Mouse (Mus musculus): Measurements from ENCODE around the gene Krtap10-4. TPM values are rescaled to one million over a fixed set of nuclear protein-coding genes. Genes with fewer than 3 reads are reported as not detected.
A peak's percentile ranks its signal among the peaks of the same experiment; 100 is the strongest.

Gene Krtap10-4
- not detected in 2 replicates for polyA plus RNA-seq (2016; fragmentation: Nextera tagmentation; extraction: Ambion mirVana)

DNA sequence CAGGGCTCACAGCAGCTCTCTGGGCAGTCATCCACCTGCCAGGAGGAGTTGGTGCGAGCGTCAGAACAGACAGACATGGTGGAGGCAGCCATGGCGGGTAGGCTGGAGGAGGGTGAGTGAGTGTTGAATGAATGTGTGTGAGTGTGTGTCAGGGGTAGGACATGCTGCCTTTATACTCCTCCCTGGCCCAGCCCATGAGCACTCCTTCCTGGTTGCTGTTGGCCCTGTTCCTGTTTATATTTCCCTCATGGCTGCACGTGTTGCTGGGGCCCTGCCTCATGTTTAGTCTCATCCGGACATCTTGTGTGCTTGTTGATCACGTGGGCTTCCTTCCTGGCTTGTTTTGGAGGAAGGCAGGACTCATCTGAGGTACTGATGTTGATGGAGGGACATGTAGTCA is at the start of gene Krtap10-4:
Gene Krtap10-4, minus strand, starts transcription at position 145 of the 400 bp plus-strand sequence.
- no peak for ATAC-seq
- no peaks in the 10 kb centered on the region for H3K4me1 ChIP-seq
- WGBS (ENCODE audit: insufficient replicate concordance), result 47% methylated on average over 6 of the region's 6 CpGs
- H3K27ac ChIP-seq, result no peak within 1 kb of the TSS
- H3K9ac ChIP-seq, result no peak within 1 kb of the TSS
- H3K36me3 ChIP-seq, result no peaks in the 10 kb centered on the region
- H3K27me3 ChIP-seq (replicated peaks), result no peaks in the 10 kb centered on the region
- no peak within 1 kb of the TSS for H3K4me3 ChIP-seq
- no peak within 1 kb of the TSS for H3K4me2 ChIP-seq
- no peaks in the 10 kb centered on the region for H3K9me3 ChIP-seq (replicated peaks)

DNA sequence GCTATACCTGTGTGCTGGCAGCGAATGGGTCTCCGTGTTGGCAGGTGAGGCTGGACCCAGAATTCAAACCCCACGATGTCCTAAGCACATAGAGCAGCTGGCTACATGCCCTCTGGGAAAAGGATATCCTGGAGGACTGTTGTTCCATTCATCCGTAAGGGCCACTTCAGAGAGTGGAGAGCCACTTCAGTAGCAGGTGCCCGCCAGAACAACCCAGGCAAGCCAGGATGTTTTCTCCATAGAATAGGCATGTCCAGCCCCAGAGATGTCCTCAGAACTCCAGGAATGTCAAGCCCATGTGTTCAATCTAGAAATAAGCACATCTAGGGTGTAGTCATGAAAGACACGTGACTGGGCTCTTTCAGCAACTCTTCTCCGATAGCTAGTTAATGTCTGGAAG is 42.8 kb upstream of the Krtap10-4 start:
- Histone ChIP-seq H3K4me2 (no peak overlapping the region), H3K9me3 (replicated peaks) (no peaks in the 10 kb centered on the region), H3K4me3 (no peak overlapping the region), H3K27me3 (replicated peaks) (no peaks in the 10 kb centered on the region), H3K9ac (no peak overlapping the region), H3K4me1 (0 out of 2 replicates have a peak, but pooled peaks cover 4% of the 10 kb centered on the region), H3K36me3 (no peaks in the 10 kb centered on the region), H3K27ac (no peak overlapping the region)
- WGBS (ENCODE audit: insufficient replicate concordance), result 71% methylated on average over 7 of the region's 7 CpGs
- no peak for ATAC-seq

DNA sequence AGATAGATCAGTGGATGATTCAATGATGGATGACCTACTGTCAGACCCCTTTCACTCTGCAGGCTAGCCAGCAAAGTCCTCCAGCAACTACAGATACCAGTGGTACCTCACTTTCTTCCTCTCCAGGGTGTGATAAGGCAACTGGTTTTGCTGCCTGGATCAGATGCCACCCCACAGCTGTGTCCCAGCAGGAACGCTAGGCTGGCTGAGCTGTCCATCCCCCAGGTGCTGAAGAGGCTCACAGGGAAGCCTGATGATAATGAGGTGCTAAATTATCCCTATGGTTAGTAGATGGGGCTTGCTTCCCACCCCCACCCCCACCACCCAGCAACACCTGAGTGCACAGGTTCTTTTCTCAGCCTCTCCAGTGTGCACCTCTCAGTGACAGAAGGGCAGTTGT is 40.7 kb upstream of the Krtap10-4 start:
- Histone ChIP-seq H3K4me2 (no peak overlapping the region), H3K9me3 (replicated peaks) (no peaks in the 10 kb centered on the region), H3K27me3 (replicated peaks) (peaks cover 5% of the 10 kb centered on the region; the same call in 1 of the 2 replicates), H3K4me3 (no peak overlapping the region), H3K27ac (no peak overlapping the region), H3K4me1 (0 out of 2 replicates have a peak, but pooled peaks cover 7% of the 10 kb centered on the region), H3K9ac (no peak overlapping the region), H3K36me3 (no peaks in the 10 kb centered on the region)
- no peak for ATAC-seq
- 11% methylated on average over 1 of the region's 1 CpGs for WGBS (ENCODE audit: insufficient replicate concordance)

DNA sequence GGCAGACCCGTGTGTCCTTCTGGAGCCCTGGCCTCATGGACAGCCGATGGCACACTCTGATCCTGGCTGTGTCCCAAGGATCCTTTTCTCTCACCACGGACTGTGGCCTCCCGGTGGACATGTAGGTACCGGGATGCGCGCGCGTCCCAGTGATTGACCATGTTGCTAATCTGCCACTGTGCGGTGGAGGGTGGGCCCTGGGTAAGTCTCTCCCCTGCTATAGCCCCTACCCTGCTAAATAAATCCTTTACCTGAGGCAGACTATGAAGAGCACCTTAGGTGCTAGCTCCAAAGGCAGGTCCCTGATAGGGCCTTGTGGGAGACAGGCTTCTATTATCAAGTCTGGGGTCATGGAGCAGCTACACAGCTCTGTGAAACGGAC is 37.9 kb upstream of the Krtap10-4 start:
- Histone ChIP-seq H3K9me3 (replicated peaks) (no peaks in the 10 kb centered on the region), H3K36me3 (no peaks in the 10 kb centered on the region), H3K4me1 (0 out of 2 replicates have a peak, but pooled peaks cover 7% of the 10 kb centered on the region), H3K4me2 (peak overlapping the region; percentile 49), H3K27ac (no peak overlapping the region), H3K4me3 (peak overlapping the region; percentile 20), H3K27me3 (replicated peaks) (peaks cover 14% of the 10 kb centered on the region; the same call in 1 of the 2 replicates), H3K9ac (no peak overlapping the region)
- 23% methylated on average over 11 of the region's 11 CpGs for WGBS (ENCODE audit: insufficient replicate concordance)
- ATAC-seq, result 0 out of 2 replicates have a peak, but pooled peaks have one; percentile 10

DNA sequence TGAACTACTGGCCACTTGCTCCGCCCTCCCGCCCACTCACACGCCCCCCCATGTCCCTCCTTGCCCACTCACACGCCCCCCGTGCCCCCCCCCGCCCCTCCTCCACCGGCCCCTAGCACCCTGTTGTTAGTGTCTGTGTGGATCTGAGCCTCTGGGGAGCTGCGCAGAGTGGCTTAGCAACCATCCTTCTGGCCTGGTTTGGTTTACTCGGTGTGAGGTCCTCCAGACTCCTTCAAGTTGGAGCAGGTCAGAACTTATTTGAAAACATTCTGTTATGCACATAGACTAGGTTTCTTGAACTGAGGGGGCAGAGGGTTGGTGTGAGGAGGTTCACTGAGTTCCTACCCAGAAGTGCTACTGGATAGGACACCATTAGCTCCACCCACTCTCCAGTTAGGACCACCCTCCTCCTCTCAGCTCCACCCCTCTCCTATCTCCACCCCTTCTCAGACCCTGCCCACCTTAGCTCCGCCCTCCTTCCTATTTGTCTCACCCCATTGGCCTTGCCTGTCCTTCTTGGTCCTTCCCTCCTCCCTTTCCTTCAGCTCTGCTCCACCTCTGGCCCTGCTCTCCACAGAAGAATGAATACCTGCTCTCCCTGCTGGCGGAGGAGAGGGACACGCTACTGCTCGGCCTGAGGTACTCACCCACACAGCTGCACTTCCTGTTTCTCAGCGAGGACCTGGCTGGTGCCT is 37.3 kb upstream of the Krtap10-4 start:
- no peaks in the 10 kb centered on the region for H3K36me3 ChIP-seq
- peak overlapping the region; percentile 49 for H3K4me2 ChIP-seq
- H3K4me1 ChIP-seq, result 0 out of 2 replicates have a peak, but pooled peaks cover 7% of the 10 kb centered on the region
- peak overlapping the region; percentile 20 for H3K4me3 ChIP-seq
- 22% methylated on average over 14 of the region's 14 CpGs for WGBS (ENCODE audit: insufficient replicate concordance)
- H3K27me3 ChIP-seq (replicated peaks), result peaks cover 14% of the 10 kb centered on the region; the same call in 1 of the 2 replicates
- H3K9ac ChIP-seq, result no peak overlapping the region
- H3K9me3 ChIP-seq (replicated peaks), result no peaks in the 10 kb centered on the region
- no peak overlapping the region for H3K27ac ChIP-seq
- ATAC-seq, result peak; percentile 82

DNA sequence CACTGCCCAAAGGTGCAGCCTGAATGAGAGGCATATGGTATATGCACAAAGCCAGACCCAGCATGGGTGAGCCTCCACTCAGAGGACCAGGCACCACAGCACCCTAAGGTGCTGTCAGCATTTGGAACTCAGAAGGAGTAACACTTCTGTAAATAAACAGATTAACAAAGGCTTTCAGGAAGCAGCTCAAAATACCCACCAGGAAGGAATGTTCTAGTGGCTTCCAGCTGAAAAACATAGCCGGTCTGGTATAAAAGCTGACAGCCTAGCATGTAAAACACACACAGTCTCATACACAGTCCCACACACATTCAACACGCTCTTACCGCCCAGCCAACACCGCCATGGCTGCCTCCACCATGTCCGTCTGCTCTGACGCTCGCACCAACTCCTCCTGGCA is 34.8 kb upstream of the Krtap10-4 start, which contains the start of gene Gm3285:
Gene Gm3285, plus strand, starts transcription at position 301 of the 400 bp plus-strand sequence.
- ATAC-seq, result no peak
- H3K36me3 ChIP-seq, result no peaks in the 10 kb centered on the region
- 0 out of 2 replicates have a peak, but pooled peaks cover 7% of the 10 kb centered on the region for H3K4me1 ChIP-seq
- no peak within 1 kb of the TSS for H3K4me3 ChIP-seq
- 50% methylated on average over 7 of the region's 7 CpGs for WGBS (ENCODE audit: insufficient replicate concordance)
- no peak within 1 kb of the TSS for H3K4me2 ChIP-seq
- no peak within 1 kb of the TSS for H3K9ac ChIP-seq
- peaks cover 14% of the 10 kb centered on the region; the same call in 1 of the 2 replicates for H3K27me3 ChIP-seq (replicated peaks)
- 0 out of 2 replicates have a peak, but pooled peaks cover 4% of the 10 kb centered on the region for H3K9me3 ChIP-seq (replicated peaks)
- H3K27ac ChIP-seq, result no peak within 1 kb of the TSS

DNA sequence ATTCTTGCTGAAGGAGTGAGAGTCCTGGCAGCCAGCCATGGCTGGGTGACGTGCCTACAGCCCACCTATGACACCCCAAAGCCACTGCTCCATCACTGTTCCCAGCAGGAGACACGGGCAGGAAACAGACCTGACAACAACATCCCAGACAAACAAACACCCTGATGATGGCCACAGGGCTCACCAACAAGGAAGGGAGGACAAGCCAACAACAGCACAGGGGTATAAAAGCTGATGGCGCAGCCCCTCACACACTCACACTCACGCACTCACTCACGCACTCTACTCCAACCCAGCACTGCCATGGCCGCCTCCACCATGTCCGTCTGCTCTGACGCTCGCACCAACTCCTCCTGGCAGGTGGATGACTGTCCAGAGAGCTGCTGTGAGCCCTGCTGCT is 25.7 kb upstream of the Krtap10-4 start, which contains the start of gene Gm10318:
Gene Gm10318, plus strand, starts transcription at position 301 of the 400 bp plus-strand sequence.
- no peaks in the 10 kb centered on the region for H3K9me3 ChIP-seq (replicated peaks)
- H3K4me2 ChIP-seq, result no peak within 1 kb of the TSS
- no peaks in the 10 kb centered on the region; the same call in 1 of the 2 replicates for H3K27me3 ChIP-seq (replicated peaks)
- no peak within 1 kb of the TSS for H3K9ac ChIP-seq
- 58% methylated on average over 9 of the region's 9 CpGs for WGBS (ENCODE audit: insufficient replicate concordance)
- H3K4me1 ChIP-seq, result no peaks in the 10 kb centered on the region
- no peak within 1 kb of the TSS for H3K27ac ChIP-seq
- H3K36me3 ChIP-seq, result no peaks in the 10 kb centered on the region
- no peak for ATAC-seq
- H3K4me3 ChIP-seq, result no peak within 1 kb of the TSS

DNA sequence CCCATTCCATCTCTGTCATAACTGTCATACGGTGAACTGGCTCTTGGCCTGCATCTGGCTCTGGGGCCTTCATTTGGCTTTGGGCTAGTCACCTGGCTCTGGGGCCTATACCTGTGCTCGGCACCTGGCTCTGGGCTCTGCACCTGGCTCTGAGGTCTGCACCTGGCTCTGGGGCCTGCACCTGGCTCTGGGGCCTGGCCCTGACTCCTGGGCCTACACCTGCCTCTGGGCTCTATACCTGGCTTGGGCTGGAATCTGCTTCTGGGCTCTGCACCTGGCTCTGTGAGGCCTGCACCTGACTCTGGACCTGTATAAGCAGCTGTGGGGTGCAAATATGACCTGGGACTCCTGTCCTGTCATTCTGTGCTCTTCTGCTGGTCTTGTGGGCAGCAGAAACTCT is 20.6 kb upstream of the Krtap10-4 start:
- no peaks in the 10 kb centered on the region; the same call in 1 of the 2 replicates for H3K27me3 ChIP-seq (replicated peaks)
- H3K27ac ChIP-seq, result no peak overlapping the region
- no peak overlapping the region for H3K4me2 ChIP-seq
- 59% methylated on average over 2 of the region's 2 CpGs for WGBS (ENCODE audit: insufficient replicate concordance)
- no peaks in the 10 kb centered on the region for H3K36me3 ChIP-seq
- no peak for ATAC-seq
- H3K9ac ChIP-seq, result no peak overlapping the region
- H3K4me1 ChIP-seq, result no peaks in the 10 kb centered on the region
- no peak overlapping the region for H3K4me3 ChIP-seq
- H3K9me3 ChIP-seq (replicated peaks), result no peaks in the 10 kb centered on the region

DNA sequence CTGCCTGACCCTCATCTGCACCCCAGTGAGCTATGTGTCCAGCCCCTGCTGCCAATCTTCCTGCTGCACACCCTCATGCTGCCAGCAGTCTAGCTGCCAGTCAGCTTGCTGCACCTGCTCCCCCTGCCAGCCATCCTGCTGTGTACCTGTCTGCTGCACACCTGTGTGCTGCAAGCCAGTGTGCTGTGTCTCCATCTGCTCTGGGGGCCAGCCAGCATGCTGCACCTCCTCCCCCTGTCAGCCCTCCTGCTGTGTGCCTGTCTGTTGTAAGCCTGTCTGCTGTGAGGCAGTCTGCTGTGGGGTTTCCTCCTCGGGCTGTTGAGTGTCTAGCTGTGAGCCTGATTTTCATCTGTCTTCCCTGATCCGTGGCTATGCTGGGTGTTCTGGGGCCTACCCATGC is 20.1 kb upstream of the Krtap10-4 start:
- H3K27ac ChIP-seq, result no peak overlapping the region
- WGBS (ENCODE audit: insufficient replicate concordance), result 9% methylated on average over 2 of the region's 2 CpGs

DNA sequence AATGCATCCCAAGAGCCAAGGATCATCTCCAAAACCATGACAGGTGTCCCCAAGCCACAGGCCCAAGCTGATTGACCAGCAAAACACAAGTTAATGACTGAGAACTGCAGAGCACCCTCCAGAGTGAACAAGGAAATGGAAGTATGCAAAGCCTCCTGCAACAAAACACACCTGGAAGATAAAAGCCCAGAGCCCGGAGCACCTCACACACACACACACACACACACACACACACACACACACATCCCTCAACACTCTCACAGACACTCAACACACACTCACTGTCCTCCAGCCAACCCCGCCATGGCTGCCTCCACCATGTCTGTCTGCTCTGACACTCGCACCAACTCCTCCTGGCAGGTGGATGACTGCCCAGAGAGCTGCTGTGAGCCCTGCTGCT is 19.6 kb upstream of the Krtap10-4 start, which contains the start of gene Gm36176:
Gene Gm36176, plus strand, starts transcription at position 301 of the 400 bp plus-strand sequence.
- ATAC-seq, result no peak

More for the DNA sequence above, 20.1 kb upstream of the Krtap10-4 start:
- Histone ChIP-seq H3K27me3 (replicated peaks) (no peaks in the 10 kb centered on the region), H3K9me3 (replicated peaks) (no peaks in the 10 kb centered on the region), H3K4me3 (no peak overlapping the region), H3K4me1 (no peaks in the 10 kb centered on the region), H3K4me2 (no peak overlapping the region), H3K9ac (no peak overlapping the region), H3K36me3 (no peaks in the 10 kb centered on the region)
- no peak for ATAC-seq

DNA sequence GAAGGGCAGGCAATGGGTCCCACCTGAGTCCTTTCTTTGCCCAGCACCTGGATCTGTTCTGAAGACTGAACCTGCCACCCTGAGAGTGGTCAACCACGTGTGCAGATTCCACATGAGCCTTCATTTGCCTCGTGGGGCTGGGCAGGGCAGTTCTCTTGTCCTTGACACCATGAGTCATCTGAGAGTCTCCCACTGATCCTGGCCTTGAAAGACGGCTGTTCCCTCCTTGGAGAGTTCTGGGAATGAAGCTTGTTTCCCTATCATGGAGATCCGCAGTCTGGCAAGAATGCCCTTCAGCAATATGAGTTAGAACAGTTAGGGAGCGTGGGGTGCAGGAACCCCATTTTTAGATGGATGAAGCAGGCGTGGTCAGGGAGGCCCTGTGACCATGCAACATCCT is 12.1 kb upstream of the Krtap10-4 start:
- no peak for ATAC-seq
- Histone ChIP-seq H3K4me3 (no peak overlapping the region), H3K9ac (no peak overlapping the region), H3K4me1 (no peaks in the 10 kb centered on the region), H3K9me3 (replicated peaks) (no peaks in the 10 kb centered on the region), H3K27me3 (replicated peaks) (no peaks in the 10 kb centered on the region), H3K4me2 (no peak overlapping the region), H3K36me3 (no peaks in the 10 kb centered on the region), H3K27ac (no peak overlapping the region)
- WGBS (ENCODE audit: insufficient replicate concordance), result 54% methylated on average over 6 of the region's 6 CpGs

More for the DNA sequence above, 19.6 kb upstream of the Krtap10-4 start, which contains the start of gene Gm36176:
- Histone ChIP-seq H3K4me1 (no peaks in the 10 kb centered on the region), H3K4me3 (no peak within 1 kb of the TSS), H3K4me2 (no peak within 1 kb of the TSS), H3K36me3 (no peaks in the 10 kb centered on the region), H3K9me3 (replicated peaks) (no peaks in the 10 kb centered on the region), H3K27ac (no peak within 1 kb of the TSS), H3K9ac (no peak within 1 kb of the TSS), H3K27me3 (replicated peaks) (no peaks in the 10 kb centered on the region)
- whole genome bisulfite sequencing (ENCODE audit: insufficient replicate concordance), result 29% methylated on average over 3 of the region's 3 CpGs

DNA sequence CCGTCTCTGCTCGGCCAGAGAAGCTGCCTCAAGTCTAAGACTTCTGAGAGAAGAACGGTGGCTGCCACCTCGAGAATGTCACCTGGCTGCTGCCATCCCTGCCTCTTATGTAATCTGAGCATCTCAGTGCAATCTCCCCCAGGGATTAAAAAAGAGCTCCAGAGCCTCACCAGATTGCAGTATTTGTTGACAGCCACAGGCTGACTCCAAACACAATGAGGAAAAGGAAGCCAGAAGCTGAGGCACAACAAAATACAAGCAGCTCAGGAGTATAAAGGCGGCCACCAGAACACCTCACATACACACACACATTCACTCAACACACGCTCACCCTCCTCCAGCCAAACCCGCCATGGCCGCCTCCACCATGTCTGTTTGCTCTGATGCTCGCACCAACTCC is 8.8 kb upstream of the Krtap10-4 start, which contains the start of gene Krtap10-10:
Gene Krtap10-10, plus strand, starts transcription at position 301 of the 400 bp plus-strand sequence.
- no peaks in the 10 kb centered on the region for H3K4me1 ChIP-seq
- WGBS (ENCODE audit: insufficient replicate concordance), result 56% methylated on average over 9 of the region's 9 CpGs
- H3K27me3 ChIP-seq (replicated peaks), result no peaks in the 10 kb centered on the region
- H3K4me2 ChIP-seq, result no peak within 1 kb of the TSS
- H3K27ac ChIP-seq, result no peak within 1 kb of the TSS
- H3K9me3 ChIP-seq (replicated peaks), result no peaks in the 10 kb centered on the region
- no peak within 1 kb of the TSS for H3K4me3 ChIP-seq
- no peak for ATAC-seq
- no peak within 1 kb of the TSS for H3K9ac ChIP-seq
- H3K36me3 ChIP-seq, result no peaks in the 10 kb centered on the region
